Mouse (Mus musculus): ENCODE measurements at regions not wholly inside any gene's neighbourhood (a gene's known extent, or its start where the extent isn't known, plus 50 kb on each side); places are given as distances from the start of the nearest gene placed in this dataset.
"Not testable (repeated sequence)": the region's sequence is repeated elsewhere in the genome, so short reads cannot be mapped to it uniquely, and the experiment has no call there.

DNA sequence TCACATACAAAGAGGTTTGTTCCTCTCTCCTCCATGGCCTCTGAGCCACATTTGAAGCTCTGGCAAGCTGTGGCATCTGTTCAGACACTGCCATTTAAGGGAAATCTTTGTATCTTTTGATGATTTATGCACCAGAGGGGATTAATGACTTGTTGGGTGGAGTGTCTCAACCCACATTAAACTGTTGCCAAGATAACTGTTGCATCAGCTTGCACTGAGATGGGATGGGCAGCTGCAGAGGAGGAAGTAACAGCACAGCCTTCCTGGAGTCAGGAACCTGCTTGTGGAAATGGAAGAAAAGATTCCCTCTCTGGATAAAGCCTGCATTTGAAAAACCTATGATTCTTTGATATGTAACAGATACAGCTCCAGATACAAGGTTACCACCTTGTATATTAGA is 119.1 kb downstream of the Olfr721-ps1 start:
- H3K4me1 ChIP-seq = no peaks in the 10 kb centered on the region; the same call in 1 of the 2 replicates
- H3K9me3 ChIP-seq (replicated peaks) = no peaks in the 10 kb centered on the region
- no peak for DNase-seq (ENCODE audit: low spot score)
- H3K4me3 ChIP-seq = no peak overlapping the region
- no peak overlapping the region for H3K27ac ChIP-seq (replicated peaks)
- no peaks in the 10 kb centered on the region for H3K36me3 ChIP-seq
- no peaks in the 10 kb centered on the region for H3K27me3 ChIP-seq (ENCODE audit: low read depth, poor library complexity, severe bottlenecking)

DNA sequence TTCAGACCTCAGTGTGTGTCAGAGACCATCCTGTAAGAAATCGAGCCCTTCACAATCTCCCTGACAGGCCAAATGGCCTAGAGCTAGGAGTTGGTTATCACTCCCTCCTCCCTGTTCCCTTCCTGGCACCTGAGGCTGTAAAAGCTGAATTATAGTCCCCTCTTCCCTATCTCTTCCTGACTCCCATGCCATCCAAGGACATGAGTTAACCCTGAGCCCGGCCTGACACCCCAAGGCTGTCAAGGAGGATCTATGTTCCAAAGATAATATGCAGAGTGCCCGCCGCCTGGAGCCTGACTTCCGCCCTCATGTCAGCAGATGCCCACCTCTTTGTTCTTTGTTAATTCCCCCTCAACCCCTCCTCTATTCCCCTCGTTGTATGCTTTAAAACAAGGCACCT is 120.2 kb downstream of the Olfr721-ps1 start:
- H3K27me3 ChIP-seq (ENCODE audit: low read depth, poor library complexity, severe bottlenecking); H3K4me3 ChIP-seq; H3K4me1 ChIP-seq; H3K9me3 ChIP-seq (replicated peaks); DNase-seq (ENCODE audit: low spot score); H3K36me3 ChIP-seq; H3K27ac ChIP-seq (replicated peaks): not testable (repeated sequence)
- 70% methylated on average over 6 of the region's 6 CpGs for WGBS

DNA sequence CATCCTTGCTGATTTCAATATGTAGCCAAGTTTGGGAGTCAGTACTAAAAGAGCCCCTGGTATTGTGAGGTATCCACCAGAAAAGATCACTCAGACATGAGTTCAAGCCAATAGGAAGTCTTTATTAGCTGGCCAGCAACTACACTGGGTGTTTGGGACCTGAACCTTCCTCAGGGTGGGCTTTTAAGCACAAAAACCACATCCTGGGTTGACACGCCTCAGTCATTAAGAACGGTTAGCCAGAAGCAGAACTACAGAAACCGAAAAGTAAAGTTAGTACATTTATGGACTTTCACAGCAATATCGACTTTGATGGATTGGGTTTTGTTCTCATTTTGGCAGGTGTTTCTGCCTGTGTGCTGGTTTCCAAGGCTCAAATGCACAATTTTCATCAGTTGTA is 124.1 kb downstream of the Olfr721-ps1 start:
- no peak overlapping the region for H3K4me3 ChIP-seq
- no peak for DNase-seq (ENCODE audit: low spot score)
- H3K36me3 ChIP-seq = no peaks in the 10 kb centered on the region
- H3K9me3 ChIP-seq (replicated peaks) = no peaks in the 10 kb centered on the region
- H3K27ac ChIP-seq (replicated peaks) = no peak overlapping the region
- no peaks in the 10 kb centered on the region for H3K27me3 ChIP-seq (ENCODE audit: low read depth, poor library complexity, severe bottlenecking)
- WGBS = 96% methylated on average over 4 of the region's 4 CpGs
- no peaks in the 10 kb centered on the region for H3K4me1 ChIP-seq

DNA sequence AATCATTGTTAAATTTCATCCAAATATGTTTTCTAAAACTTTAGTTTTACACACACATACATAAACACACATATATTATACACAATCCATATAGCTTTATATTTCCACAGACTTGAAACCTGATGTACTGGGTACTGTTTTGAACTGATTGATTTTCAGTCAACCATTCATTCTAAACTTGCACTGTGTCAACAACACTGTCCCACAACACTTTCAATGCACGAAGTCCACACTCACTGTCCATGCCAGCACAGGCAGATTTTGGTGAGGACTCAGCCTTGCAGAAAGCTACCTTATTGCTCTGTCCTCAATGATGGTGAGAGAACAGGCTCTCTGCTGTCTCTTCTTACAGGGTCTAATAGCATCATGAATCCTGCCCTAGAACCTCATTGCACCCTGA is 127.3 kb downstream of the Olfr721-ps1 start:
- Histone ChIP-seq H3K36me3 (no peaks in the 10 kb centered on the region), H3K27ac (replicated peaks) (no peak overlapping the region), H3K4me3 (no peak overlapping the region), H3K27me3 (ENCODE audit: low read depth, poor library complexity, severe bottlenecking) (no peaks in the 10 kb centered on the region), H3K9me3 (replicated peaks) (no peaks in the 10 kb centered on the region), H3K4me1 (no peaks in the 10 kb centered on the region)
- no peak for DNase-seq (ENCODE audit: low spot score)
- WGBS = 79% methylated on average over 1 of the region's 1 CpGs

DNA sequence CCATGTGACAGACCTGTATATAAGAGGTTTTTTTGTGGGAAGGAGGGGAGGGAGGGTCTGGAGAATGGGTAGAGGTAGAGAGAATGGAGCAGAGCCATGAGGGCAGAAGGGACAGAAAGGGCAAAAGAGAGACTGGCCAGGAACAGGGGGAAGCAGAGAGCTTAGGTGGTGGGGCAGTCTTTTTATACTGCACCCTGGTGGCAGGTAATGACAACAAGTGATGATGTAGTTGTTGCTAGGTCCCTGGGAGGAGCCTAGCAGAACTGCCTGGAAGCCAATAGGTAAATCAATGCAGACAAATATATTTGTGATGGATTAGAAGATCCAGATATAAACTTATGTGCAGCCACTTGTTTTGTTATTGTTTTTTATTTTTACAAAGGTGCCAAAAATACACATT is 140.1 kb downstream of the Olfr721-ps1 start:
- Histone ChIP-seq H3K4me1 (no peaks in the 10 kb centered on the region), H3K9me3 (replicated peaks) (no peaks in the 10 kb centered on the region), H3K27ac (replicated peaks) (no peak overlapping the region), H3K4me3 (no peak overlapping the region), H3K27me3 (ENCODE audit: low read depth, poor library complexity, severe bottlenecking) (no peaks in the 10 kb centered on the region), H3K36me3 (no peaks in the 10 kb centered on the region)
- no peak for DNase-seq (ENCODE audit: low spot score)

DNA sequence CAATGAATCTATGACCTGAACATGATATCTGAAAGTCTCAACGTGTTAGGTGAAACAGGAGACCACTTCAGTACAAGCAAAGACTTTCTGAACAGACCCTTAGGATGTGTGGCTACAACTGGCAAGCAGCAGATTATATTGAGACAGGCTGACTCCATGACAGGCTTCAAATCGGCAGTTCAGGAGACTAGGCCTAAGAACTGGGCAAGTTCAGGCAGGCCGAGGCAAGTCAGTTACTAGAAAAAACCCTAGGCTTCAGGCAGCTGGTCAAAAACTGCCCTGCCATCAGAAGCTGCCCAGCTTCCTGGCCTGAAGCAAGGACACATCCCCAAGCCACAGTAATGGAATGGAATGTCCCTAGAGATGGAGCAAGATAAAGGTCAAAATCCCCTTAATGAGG is 140.6 kb downstream of the Olfr721-ps1 start:
- Histone ChIP-seq H3K9me3 (replicated peaks) (no peaks in the 10 kb centered on the region; the same call in 1 of the 2 replicates), H3K4me3 (no peak overlapping the region), H3K36me3 (no peaks in the 10 kb centered on the region), H3K27ac (replicated peaks) (no peak overlapping the region), H3K27me3 (ENCODE audit: low read depth, poor library complexity, severe bottlenecking) (no peaks in the 10 kb centered on the region), H3K4me1 (no peaks in the 10 kb centered on the region)
- WGBS = 75% methylated on average over 3 of the region's 3 CpGs
- no peak for DNase-seq (ENCODE audit: low spot score)

DNA sequence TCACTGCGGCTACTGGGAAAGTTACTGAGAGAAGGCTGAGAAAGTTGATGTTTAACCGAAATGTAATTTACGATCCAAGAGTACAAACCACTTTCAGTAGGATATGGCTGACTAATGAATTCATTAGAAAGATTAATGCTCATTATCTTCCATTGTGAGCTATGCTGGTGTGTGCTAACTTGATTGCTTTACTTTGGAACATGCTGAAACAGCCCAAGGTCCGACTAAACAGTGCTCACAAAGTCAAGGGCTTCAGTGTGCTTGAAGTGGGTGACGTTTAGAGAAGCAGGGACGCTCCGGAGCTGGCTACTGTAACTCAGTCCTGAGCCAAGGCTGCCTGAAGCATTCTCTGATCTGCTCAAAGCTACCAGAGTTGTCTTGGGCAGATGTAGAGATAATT is 143.1 kb downstream of the Olfr721-ps1 start:
- Histone ChIP-seq H3K27me3 (ENCODE audit: low read depth, poor library complexity, severe bottlenecking) (no peaks in the 10 kb centered on the region), H3K36me3 (no peaks in the 10 kb centered on the region), H3K4me3 (no peak overlapping the region), H3K9me3 (replicated peaks) (no peaks in the 10 kb centered on the region; the same call in 1 of the 2 replicates), H3K4me1 (no peaks in the 10 kb centered on the region), H3K27ac (replicated peaks) (no peak overlapping the region)
- 91% methylated on average over 7 of the region's 7 CpGs for WGBS
- no peak for DNase-seq (ENCODE audit: low spot score)

DNA sequence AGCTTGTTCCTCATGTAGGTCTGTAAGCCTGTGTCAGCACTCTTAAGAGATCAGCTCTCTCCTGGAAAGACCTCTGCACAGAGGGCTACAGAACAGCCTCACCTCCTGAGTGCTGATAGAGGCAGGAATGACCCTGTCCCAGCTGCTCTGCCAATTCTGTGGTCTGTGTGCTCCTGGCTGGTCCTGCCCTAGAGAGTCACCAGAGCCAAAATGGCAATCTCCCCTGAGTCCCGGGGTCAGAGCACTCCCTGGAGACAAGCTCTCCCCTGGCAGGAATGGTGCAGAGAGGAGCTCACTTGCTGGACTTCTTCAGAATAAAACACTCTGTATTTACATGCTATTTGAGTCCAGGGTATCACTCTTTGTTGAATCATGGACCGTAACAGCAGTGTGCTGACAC is 149.9 kb upstream of the Slc4a7 start:
- Histone ChIP-seq H3K9me3 (replicated peaks) (peaks cover 8% of the 10 kb centered on the region; the same call in 1 of the 2 replicates), H3K4me3 (no peak overlapping the region), H3K27me3 (ENCODE audit: low read depth, poor library complexity, severe bottlenecking) (no peaks in the 10 kb centered on the region), H3K27ac (replicated peaks) (no peak overlapping the region), H3K4me1 (no peaks in the 10 kb centered on the region), H3K36me3 (no peaks in the 10 kb centered on the region)
- 86% methylated on average over 2 of the region's 2 CpGs for WGBS
- DNase-seq (ENCODE audit: low spot score) = no peak

DNA sequence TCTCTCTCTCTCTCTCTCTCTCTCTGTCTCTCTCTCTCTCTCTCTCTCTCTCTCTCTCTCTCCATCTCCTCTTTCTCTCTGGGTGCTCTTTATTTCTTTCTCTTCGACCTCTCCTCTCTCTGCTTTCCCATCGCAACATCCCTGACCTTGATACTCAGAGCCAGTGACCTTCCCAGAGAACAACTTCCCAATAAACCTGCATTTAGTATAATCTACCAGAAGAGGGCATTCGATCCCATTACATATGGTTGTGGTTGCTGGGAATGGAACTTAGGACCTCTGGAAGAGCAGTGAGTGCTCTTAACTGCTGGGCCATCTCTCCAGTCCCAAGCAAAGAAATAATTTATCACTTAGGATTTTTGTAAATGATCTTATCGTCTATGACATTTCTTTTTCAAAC is 127.2 kb upstream of the Slc4a7 start:
- Histone ChIP-seq H3K4me1 (no peaks in the 10 kb centered on the region), H3K27ac (replicated peaks) (no peak overlapping the region), H3K4me3 (no peak overlapping the region), H3K36me3 (no peaks in the 10 kb centered on the region), H3K9me3 (replicated peaks) (peaks cover 4% of the 10 kb centered on the region; the same call in 1 of the 2 replicates), H3K27me3 (ENCODE audit: low read depth, poor library complexity, severe bottlenecking) (no peaks in the 10 kb centered on the region)
- DNase-seq (ENCODE audit: low spot score) = no peak
- 62% methylated on average over 4 of the region's 4 CpGs for WGBS

DNA sequence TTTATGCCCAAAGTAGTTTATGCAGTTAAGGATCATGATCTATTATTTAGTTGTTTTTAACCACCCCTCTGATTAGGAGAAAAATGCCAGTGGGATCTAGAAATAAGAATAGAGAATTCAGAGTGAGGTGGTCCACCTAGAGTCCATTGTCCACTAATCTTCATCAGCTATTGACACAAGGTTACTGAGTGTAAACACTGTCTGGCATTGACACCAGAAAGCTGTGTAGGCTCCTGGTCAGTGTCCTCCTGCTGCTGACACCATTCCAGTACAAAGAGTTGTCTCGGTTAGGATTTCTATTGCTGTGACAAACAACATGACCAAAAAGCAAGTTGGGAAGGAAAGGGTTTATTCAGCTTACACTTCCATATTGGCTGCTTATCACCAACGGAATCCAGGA is 110.1 kb upstream of the Slc4a7 start:
- DNase-seq (ENCODE audit: low spot score) = no peak
- no peaks in the 10 kb centered on the region for H3K4me1 ChIP-seq
- H3K36me3 ChIP-seq = no peaks in the 10 kb centered on the region
- H3K27ac ChIP-seq (replicated peaks) = no peak overlapping the region
- H3K9me3 ChIP-seq (replicated peaks) = no peaks in the 10 kb centered on the region
- H3K4me3 ChIP-seq = no peak overlapping the region
- WGBS = 92% methylated on average over 2 of the region's 2 CpGs
- H3K27me3 ChIP-seq (ENCODE audit: low read depth, poor library complexity, severe bottlenecking) = no peaks in the 10 kb centered on the region

DNA sequence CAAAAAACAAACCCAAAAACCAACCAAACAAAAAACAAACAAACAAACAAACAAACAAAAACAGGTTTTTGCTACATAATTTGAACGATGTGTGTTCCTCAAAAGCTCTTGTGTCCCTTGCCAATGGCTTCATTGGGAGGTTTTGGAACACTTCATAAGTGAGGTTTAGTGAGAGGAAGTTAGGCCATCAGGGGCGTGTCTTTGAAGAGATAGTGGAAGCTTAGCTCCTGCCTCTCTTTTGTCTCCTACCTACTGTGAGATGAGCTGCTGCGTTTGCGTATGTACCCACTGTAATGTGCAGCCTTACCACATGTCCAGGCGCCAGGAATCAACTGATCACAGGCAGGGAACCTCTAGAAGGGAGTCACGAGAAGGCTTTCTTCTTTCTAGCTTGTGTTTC is 107.3 kb upstream of the Slc4a7 start:
- WGBS = 84% methylated on average over 6 of the region's 6 CpGs
- DNase-seq (ENCODE audit: low spot score) = no peak
- H3K4me1 ChIP-seq = no peaks in the 10 kb centered on the region
- no peak overlapping the region for H3K4me3 ChIP-seq
- H3K9me3 ChIP-seq (replicated peaks) = no peaks in the 10 kb centered on the region
- H3K27ac ChIP-seq (replicated peaks) = no peak overlapping the region
- no peaks in the 10 kb centered on the region for H3K36me3 ChIP-seq
- no peaks in the 10 kb centered on the region for H3K27me3 ChIP-seq (ENCODE audit: low read depth, poor library complexity, severe bottlenecking)

DNA sequence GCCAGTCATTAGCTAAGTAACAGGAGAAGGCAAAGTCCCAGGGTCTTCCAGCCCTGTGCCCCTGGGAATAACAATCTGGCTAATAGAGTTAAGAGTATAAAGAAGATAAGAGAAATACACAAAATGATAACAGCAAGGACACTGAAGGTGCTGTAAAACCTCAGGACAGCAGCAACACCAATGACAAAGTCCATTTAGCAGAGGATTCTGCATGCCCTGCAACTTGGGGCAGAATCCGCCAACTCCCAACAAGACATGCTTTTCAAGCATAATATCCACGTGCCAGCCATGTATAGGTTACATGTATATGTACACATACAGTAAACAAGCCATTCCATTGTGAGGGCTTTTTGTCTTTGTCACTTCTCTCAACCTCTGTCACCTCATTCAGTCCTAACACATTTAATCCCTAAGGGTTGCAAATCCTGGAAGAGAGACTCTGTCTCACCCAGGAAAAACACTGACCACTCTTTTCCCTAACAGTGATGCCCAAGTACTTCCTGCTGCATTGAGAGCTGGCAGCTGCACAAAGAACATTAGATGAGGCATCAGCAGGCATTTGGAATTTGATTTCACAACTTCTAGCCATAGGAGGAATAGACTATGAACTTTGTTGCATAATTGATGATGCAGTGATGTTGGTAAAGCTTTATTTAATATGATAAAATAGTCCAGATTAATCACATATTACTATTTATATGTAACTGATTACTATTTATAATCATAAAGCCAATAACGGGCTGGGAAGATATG is 105.8 kb upstream of the Slc4a7 start:
- DNase-seq (ENCODE audit: low spot score) = no peak
- Histone ChIP-seq H3K4me3 (no peak overlapping the region), H3K36me3 (no peaks in the 10 kb centered on the region), H3K4me1 (no peaks in the 10 kb centered on the region), H3K27me3 (ENCODE audit: low read depth, poor library complexity, severe bottlenecking) (no peaks in the 10 kb centered on the region), H3K9me3 (replicated peaks) (no peaks in the 10 kb centered on the region), H3K27ac (replicated peaks) (no peak overlapping the region)
- 93% methylated on average over 3 of the region's 3 CpGs for whole genome bisulfite sequencing

DNA sequence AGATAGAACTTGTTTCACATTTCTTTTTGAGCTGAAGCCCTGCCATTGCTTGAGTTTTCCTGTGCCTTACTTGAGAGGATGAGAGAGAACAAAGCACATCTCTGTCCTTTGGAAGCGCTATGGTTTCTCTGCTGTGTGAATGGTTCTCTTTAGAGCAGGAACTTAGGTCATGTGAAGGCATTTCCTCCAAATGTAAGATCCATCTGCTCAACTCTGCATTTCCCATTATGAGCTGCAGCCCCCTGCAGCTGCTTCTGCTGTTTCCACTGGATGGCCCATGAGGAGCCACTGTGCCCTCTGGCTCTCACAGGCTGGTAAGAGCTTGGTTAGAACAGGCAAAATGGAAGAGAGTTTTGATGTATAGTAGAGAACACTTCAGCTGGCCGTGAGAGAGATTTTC is 102.5 kb upstream of the Slc4a7 start:
- H3K36me3 ChIP-seq = no peaks in the 10 kb centered on the region
- no peak for DNase-seq (ENCODE audit: low spot score)
- WGBS = 81% methylated on average over 2 of the region's 2 CpGs

DNA sequence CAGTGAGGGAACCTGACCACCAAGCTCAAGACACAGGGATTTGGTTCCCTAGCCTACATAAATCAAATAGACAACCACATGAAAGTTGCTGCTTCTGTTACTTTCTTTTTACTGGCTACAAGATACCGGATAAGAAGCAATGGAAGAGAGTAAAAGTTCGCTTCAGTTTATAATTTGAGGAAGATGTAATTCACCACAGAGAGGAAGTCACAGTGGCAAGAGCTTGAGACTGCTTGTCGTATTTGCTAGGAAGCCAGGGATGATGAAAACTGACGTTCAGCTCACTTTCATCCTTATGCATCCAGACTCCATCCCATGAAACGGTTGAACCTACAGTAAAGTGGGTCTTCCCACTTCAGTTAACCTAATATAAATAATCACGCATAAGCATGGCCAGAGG is 102.1 kb upstream of the Slc4a7 start:
- no peaks in the 10 kb centered on the region for H3K9me3 ChIP-seq (replicated peaks)
- no peak for DNase-seq (ENCODE audit: low spot score)
- H3K36me3 ChIP-seq = no peaks in the 10 kb centered on the region
- 87% methylated on average over 6 of the region's 6 CpGs for WGBS
- H3K4me3 ChIP-seq = no peak overlapping the region
- H3K27me3 ChIP-seq (ENCODE audit: low read depth, poor library complexity, severe bottlenecking) = no peaks in the 10 kb centered on the region
- no peaks in the 10 kb centered on the region for H3K4me1 ChIP-seq
- no peak overlapping the region for H3K27ac ChIP-seq (replicated peaks)

More for the DNA sequence above, 102.5 kb upstream of the Slc4a7 start:
- no peak overlapping the region for H3K27ac ChIP-seq (replicated peaks)
- no peaks in the 10 kb centered on the region for H3K27me3 ChIP-seq (ENCODE audit: low read depth, poor library complexity, severe bottlenecking)
- no peaks in the 10 kb centered on the region for H3K4me1 ChIP-seq
- no peak overlapping the region for H3K4me3 ChIP-seq
- no peaks in the 10 kb centered on the region for H3K9me3 ChIP-seq (replicated peaks)

Data from midbrain, embryonic 10.5 days (tissue).